Mouse (Mus musculus) naive thymus-derived CD4-positive, alpha-beta T cell, adult 2 months (primary cell): ENCODE measurements around the gene Zfp36.
A peak's percentile ranks its signal among the peaks of the same experiment; 100 is the strongest.
"Not testable (repeated sequence)": the region's sequence is repeated elsewhere in the genome, so short reads cannot be mapped to it uniquely, and the experiment has no call there.

ENCODE experiments used
- DNase-seq: peaks from one replicate; pipeline ENCODE4 v3.0.0-alpha.2; 2011; ENCODE audit warnings: low read depth

The Zfp36 gene

GRCm38 (mm10) chr7:28380237-28381016 is at the start of gene Zfp36:
TSS of gene Zfp36 (minus strand) at chr7:28380253.
- DNase-seq = no peak

GRCm38 (mm10) chr7:28427738-28428137 is 47.7 kb upstream of the Zfp36 start:
- DNase-seq = no peak

- no peak for DNase-seq
Measured at GRCm38 (mm10) chr7:28423018-28423417, 43.0 kb upstream of the Zfp36 start.

GRCm38 (mm10) chr7:28419416-28419815 is 39.4 kb upstream of the Zfp36 start:
- DNase-seq = no peak

GRCm38 (mm10) chr7:28418096-28418670 is 38.1 kb upstream of the Zfp36 start:
- no peak for DNase-seq

GRCm38 (mm10) chr7:28417368-28417767 is 37.3 kb upstream of the Zfp36 start:
- DNase-seq = no peak

- DNase-seq = no peak
Measured at GRCm38 (mm10) chr7:28412826-28413225, 32.8 kb upstream of the Zfp36 start.

- DNase-seq = no peak
Measured at GRCm38 (mm10) chr7:28410841-28411475, 30.9 kb upstream of the Zfp36 start.

- DNase-seq = no peak
Measured at GRCm38 (mm10) chr7:28401942-28402341, 21.9 kb upstream of the Zfp36 start.

- no peak for DNase-seq
Measured at GRCm38 (mm10) chr7:28401030-28401429, 21.0 kb upstream of the Zfp36 start.

GRCm38 (mm10) chr7:28398696-28399340 is 18.8 kb upstream of the Zfp36 start:
- DNase-seq = no peak

GRCm38 (mm10) chr7:28398000-28398399 is 17.9 kb upstream of the Zfp36 start:
- peak; percentile 56 for DNase-seq

GRCm38 (mm10) chr7:28395425-28395824 is 15.4 kb upstream of the Zfp36 start:
- DNase-seq = no peak

GRCm38 (mm10) chr7:28393272-28393951 is 13.4 kb upstream of the Zfp36 start:
- no peak for DNase-seq

- DNase-seq = peak; percentile 97
Measured at GRCm38 (mm10) chr7:28392429-28393271, 12.6 kb upstream of the Zfp36 start, which contains the start of the genes Med29 and Paf1. TSS of gene Med29 (minus strand) at chr7:28392708. TSS of gene Paf1 (plus strand) at chr7:28392951.

GRCm38 (mm10) chr7:28390331-28390730 is 10.3 kb upstream of the Zfp36 start:
- DNase-seq = no peak

GRCm38 (mm10) chr7:28387384-28387783 is 7.3 kb upstream of the Zfp36 start:
- peak; percentile 16 for DNase-seq

GRCm38 (mm10) chr7:28386877-28387276 is 6.8 kb upstream of the Zfp36 start:
- not testable (repeated sequence) for DNase-seq

- DNase-seq = peak; percentile 93
Measured at GRCm38 (mm10) chr7:28386462-28386861, 6.4 kb upstream of the Zfp36 start.

GRCm38 (mm10) chr7:28386007-28386406 is 6.0 kb upstream of the Zfp36 start:
- no peak for DNase-seq

GRCm38 (mm10) chr7:28385196-28385595 is 5.1 kb upstream of the Zfp36 start:
- DNase-seq = no peak
